Mouse (Mus musculus) myocyte (in vitro differentiated cells): Measurements from ENCODE around the gene Abhd12.

ENCODE experiments used
- CEBPB ChIP-seq: IDR thresholded peaks from 2 replicates; pipeline ENCODE4 v1.6.1; 2011; ENCODE audit warnings: mild to moderate bottlenecking, moderate library complexity; ENCODE audit not compliant: poor library complexity, insufficient read depth, severe bottlenecking
- MAX ChIP-seq: IDR thresholded peaks from one replicate; pipeline ENCODE4 v1.6.1; 2011; ENCODE audit warnings: low read depth, mild to moderate bottlenecking, control low read depth
- MYOG ChIP-seq, 3 experiments: IDR thresholded peaks; one replicate each; pipeline ENCODE4 v1.6.1; 2011; ENCODE audit warnings: control low read depth in 2 of 3, low read depth in 2 of 3, mild to moderate bottlenecking in 2 of 3; ENCODE audit not compliant: insufficient read length in 2 of 3, control insufficient read depth in 1 of 3, insufficient read depth in 1 of 3
- POLR2A ChIP-seq: IDR thresholded peaks from one replicate; pipeline ENCODE4 v1.6.1; 2011; ENCODE audit warnings: low read depth, mild to moderate bottlenecking, control low read depth, moderate library complexity; ENCODE audit not compliant: insufficient read length
- POLR2AphosphoS2 ChIP-seq: IDR thresholded peaks from one replicate; pipeline ENCODE4 v1.6.1; 2011; ENCODE audit warnings: low read depth, control low read depth; ENCODE audit not compliant: insufficient read length
- REST ChIP-seq: IDR thresholded peaks from one replicate; pipeline ENCODE4 v1.6.1; 2011; ENCODE audit warnings: mild to moderate bottlenecking, control low read depth, moderate library complexity; ENCODE audit not compliant: insufficient read depth, insufficient read length
- USF1 ChIP-seq: IDR thresholded peaks from one replicate; pipeline ENCODE4 v1.6.1; 2011; ENCODE audit warnings: low read depth, mild to moderate bottlenecking, control low read depth, moderate library complexity

DNA sequence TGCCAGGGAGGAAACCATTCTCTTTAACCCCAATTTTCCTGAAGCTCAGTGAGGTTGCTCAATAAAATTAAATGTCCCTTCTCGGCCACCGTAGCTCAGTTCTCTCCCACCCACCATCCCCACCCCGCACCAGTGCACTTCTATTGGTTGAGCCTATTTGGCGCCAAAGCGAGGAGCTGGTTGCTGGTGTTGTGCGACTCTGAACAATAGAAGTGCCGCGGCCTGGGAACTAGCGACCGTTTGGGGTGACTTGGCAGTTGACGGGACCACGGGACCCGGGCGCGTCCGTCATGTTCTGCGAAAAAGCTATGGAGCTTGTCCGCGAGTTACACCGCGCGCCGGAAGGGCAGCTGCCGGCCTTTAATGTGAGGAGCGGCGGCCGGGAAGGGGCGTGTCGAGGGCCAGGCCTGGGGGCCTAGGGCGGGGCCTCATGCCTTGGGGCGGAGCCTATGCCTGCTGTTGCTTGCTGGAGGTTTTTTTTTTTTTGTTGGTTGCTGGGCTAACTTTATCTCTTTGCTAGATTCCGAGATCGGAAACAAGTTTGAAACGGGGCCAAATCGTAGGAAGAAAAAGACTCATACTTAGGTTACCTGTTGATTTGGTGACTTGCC, 5.0 kb upstream of the Abhd12 start:
- TF ChIP-seq POLR2A = peak; percentile 42
- no peak for TF ChIP-seq REST
- no peak for TF ChIP-seq USF1
- TF ChIP-seq MAX = no peak
- peak; percentile 88 for TF ChIP-seq CEBPB
- peak in 1 of 3 experiments; percentile 50 for TF ChIP-seq MYOG (IDR thresholded peaks at IDR 0.05; ENCODE audit: control insufficient read depth in 1 of 3, insufficient read depth in 1 of 3, insufficient read length in 2 of 3, low read depth in 2 of 3)
- TF ChIP-seq POLR2AphosphoS2 = no peak
